Mouse (Mus musculus) myocyte (in vitro differentiated cells): ENCODE measurements around the gene Fam102a. TPM values are rescaled to one million over a fixed set of nuclear protein-coding genes. Genes with fewer than 3 reads are reported as not detected.
A peak's percentile ranks its signal among the peaks of the same experiment; 100 is the strongest.

Experiments
- H3K27me3 ChIP-seq: one replicate; pipeline ENCODE4 v1.6.1; 2011; ENCODE audit not compliant: control insufficient read depth, insufficient read depth, insufficient read length
- H3K36me3 ChIP-seq: one replicate; pipeline ENCODE4 v1.6.1; 2011; ENCODE audit not compliant: control insufficient read depth, insufficient read depth
- H3K4me2 ChIP-seq: one replicate; pipeline ENCODE4 v1.6.1; 2011; ENCODE audit warnings: low read depth, control low read depth
- H3K4me3 ChIP-seq: one replicate; pipeline ENCODE4 v1.5.1; 2011; ENCODE audit warnings: mild to moderate bottlenecking, control low read depth, moderate library complexity
- H3K79me2 ChIP-seq: one replicate; pipeline ENCODE4 v1.6.1; 2011; ENCODE audit not compliant: control insufficient read depth, insufficient read depth
- H3ac ChIP-seq: one replicate; pipeline ENCODE4 v1.6.1; 2011; ENCODE audit not compliant: control insufficient read depth, insufficient read length
- CEBPB ChIP-seq: IDR thresholded peaks from 2 replicates; pipeline ENCODE4 v1.6.1; 2011; ENCODE audit warnings: mild to moderate bottlenecking, moderate library complexity; ENCODE audit not compliant: poor library complexity, insufficient read depth, severe bottlenecking
- E2F4 ChIP-seq: IDR thresholded peaks from one replicate; pipeline ENCODE4 v1.6.1; 2011; ENCODE audit warnings: mild to moderate bottlenecking, control low read depth, moderate library complexity; ENCODE audit not compliant: insufficient read depth
- MAX ChIP-seq: IDR thresholded peaks from one replicate; pipeline ENCODE4 v1.6.1; 2011; ENCODE audit warnings: low read depth, mild to moderate bottlenecking, control low read depth
- MYOD1 ChIP-seq, 3 experiments: IDR thresholded peaks; one replicate each; pipeline ENCODE4 v1.6.1; 2011; ENCODE audit warnings: control low read depth in 2 of 3, low read depth in 2 of 3, mild to moderate bottlenecking in 2 of 3, moderate library complexity in 1 of 3; ENCODE audit not compliant: insufficient read length in 2 of 3, control insufficient read depth in 1 of 3
- MYOG ChIP-seq, 3 experiments: IDR thresholded peaks; one replicate each; pipeline ENCODE4 v1.6.1; 2011; ENCODE audit warnings: control low read depth in 2 of 3, low read depth in 2 of 3, mild to moderate bottlenecking in 2 of 3; ENCODE audit not compliant: insufficient read length in 2 of 3, control insufficient read depth in 1 of 3, insufficient read depth in 1 of 3
- POLR2A ChIP-seq: IDR thresholded peaks from one replicate; pipeline ENCODE4 v1.6.1; 2011; ENCODE audit warnings: low read depth, mild to moderate bottlenecking, control low read depth, moderate library complexity; ENCODE audit not compliant: insufficient read length
- POLR2AphosphoS2 ChIP-seq: IDR thresholded peaks from one replicate; pipeline ENCODE4 v1.6.1; 2011; ENCODE audit warnings: low read depth, control low read depth; ENCODE audit not compliant: insufficient read length
- REST ChIP-seq: IDR thresholded peaks from one replicate; pipeline ENCODE4 v1.6.1; 2011; ENCODE audit warnings: mild to moderate bottlenecking, control low read depth, moderate library complexity; ENCODE audit not compliant: insufficient read depth, insufficient read length
- SRF ChIP-seq: IDR thresholded peaks from one replicate; pipeline ENCODE4 v1.6.1; 2011; ENCODE audit warnings: low read depth; ENCODE audit not compliant: control insufficient read depth, insufficient read length
- TCF12 ChIP-seq: IDR thresholded peaks from one replicate; pipeline ENCODE4 v1.6.1; 2011; ENCODE audit warnings: mild to moderate bottlenecking, control low read depth; ENCODE audit not compliant: poor library complexity, insufficient read depth, severe bottlenecking
- TCF3 ChIP-seq: IDR thresholded peaks from one replicate; pipeline ENCODE4 v1.6.1; 2011; ENCODE audit warnings: low read depth, control low read depth; ENCODE audit not compliant: insufficient read length
- USF1 ChIP-seq: IDR thresholded peaks from one replicate; pipeline ENCODE4 v1.6.1; 2011; ENCODE audit warnings: low read depth, mild to moderate bottlenecking, control low read depth, moderate library complexity
- polyA plus RNA-seq: library from polyadenylated mRNA; unstranded; fragments of >200 nt; fragmentation: generic; extraction: Trizol; gene quantifications from one replicate; pipeline ENCODE4 v1.2.1, GENCODE M21; 2012; ENCODE audit warnings: missing spikeins

Gene Fam102a
- polyA plus RNA-seq, 1 experiment, result 1.7 TPM

DNA sequence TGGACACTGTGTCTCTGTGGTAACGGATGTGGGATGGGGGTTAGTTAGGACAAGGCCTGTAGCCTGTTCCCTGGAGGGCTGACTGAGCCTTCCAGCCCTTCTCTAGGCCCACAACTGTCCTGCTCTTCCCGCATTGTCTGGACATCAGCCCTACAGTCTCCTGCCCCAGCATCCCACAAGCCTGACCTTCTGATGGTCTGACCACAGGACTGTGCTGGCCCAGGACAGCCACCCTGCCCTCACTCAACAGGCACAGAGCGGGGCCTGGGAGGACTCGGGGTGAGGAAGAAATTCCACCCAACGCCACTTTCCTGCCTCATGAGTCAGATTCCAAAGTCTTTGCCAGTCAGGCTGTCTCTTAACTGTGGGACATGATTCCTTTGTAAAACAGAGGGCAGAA is 62.6 kb downstream of the Fam102a start:
- Histone ChIP-seq H3K79me2 (peaks cover 5% of the 10 kb centered on the region), H3ac (no peak overlapping the region), H3K4me2 (peak overlapping the region; percentile 50), H3K4me3 (no peak overlapping the region), H3K36me3 (peaks cover 22% of the 10 kb centered on the region), H3K27me3 (no peaks in the 10 kb centered on the region)
- peak; percentile 34 for TF ChIP-seq POLR2AphosphoS2
- no peak for TF ChIP-seq CEBPB
- peak in 1 of 3 experiments; percentile 7 for TF ChIP-seq MYOD1 (IDR thresholded peaks at IDR 0.05; ENCODE audit: control insufficient read depth in 1 of 3, insufficient read length in 2 of 3, low read depth in 2 of 3)

DNA sequence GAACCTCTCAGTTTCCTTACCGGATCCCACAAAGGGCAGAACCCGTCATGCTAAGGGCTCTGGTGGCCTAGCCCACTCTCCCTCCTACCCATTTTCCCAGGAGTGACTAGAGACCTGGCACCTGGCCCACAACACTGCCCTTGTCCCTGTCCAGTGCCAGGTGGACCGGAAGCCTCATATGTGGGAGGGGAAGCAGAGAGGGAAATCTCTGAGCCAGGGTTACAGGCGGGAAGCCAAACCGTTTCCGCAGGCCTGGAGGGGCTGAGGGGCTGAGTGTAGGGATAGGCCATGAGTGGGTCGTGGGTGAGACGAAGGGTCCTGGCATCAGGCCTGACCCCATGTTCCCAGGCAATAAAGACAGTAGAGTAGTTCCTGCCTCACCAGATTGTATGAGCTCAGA is 63.4 kb downstream of the Fam102a start:
- Histone ChIP-seq H3K4me3 (no peak overlapping the region), H3K27me3 (no peaks in the 10 kb centered on the region), H3ac (no peak overlapping the region), H3K36me3 (peaks cover 18% of the 10 kb centered on the region), H3K4me2 (peak overlapping the region; percentile 39), H3K79me2 (no peaks in the 10 kb centered on the region)
- TF ChIP-seq USF1, result no peak
- TF ChIP-seq CEBPB, result no peak
- TF ChIP-seq MYOG (IDR thresholded peaks at IDR 0.05; ENCODE audit: control insufficient read depth in 1 of 3, insufficient read depth in 1 of 3, insufficient read length in 2 of 3, low read depth in 2 of 3), result no peak
- TF ChIP-seq MYOD1 (IDR thresholded peaks at IDR 0.05; ENCODE audit: control insufficient read depth in 1 of 3, insufficient read length in 2 of 3, low read depth in 2 of 3), result no peak
- TF ChIP-seq REST, result no peak

DNA sequence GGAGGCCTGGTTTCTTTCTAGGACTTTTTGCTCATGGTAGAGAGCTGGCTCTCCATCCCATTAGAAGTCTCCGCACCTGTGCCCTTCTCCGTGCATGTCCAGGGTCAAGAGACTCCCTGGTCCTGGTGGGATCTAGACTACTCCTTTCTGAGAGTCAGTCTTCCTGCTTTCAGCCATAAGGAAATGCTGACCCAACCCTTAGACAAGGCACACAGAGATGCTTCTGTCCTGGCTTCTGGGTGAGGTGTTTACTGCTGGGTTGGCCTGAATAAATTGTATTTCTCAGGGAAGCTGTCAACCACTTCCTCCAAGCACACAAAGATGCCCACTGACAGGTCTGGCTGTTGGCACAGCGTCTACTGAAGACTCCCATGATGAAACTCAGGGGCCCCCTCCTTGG is 64.3 kb downstream of the Fam102a start, which contains the start of gene St6galnac6:
St6galnac6 (plus strand) TSS at position 301 of the 400 bp plus-strand sequence.
- no peak within 1 kb of the TSS for H3K4me3 ChIP-seq
- TF ChIP-seq TCF3 (no peak), REST (no peak), E2F4 (no peak), POLR2AphosphoS2 (no peak), MAX (no peak), POLR2A (no peak), MYOD1 (IDR thresholded peaks at IDR 0.05; ENCODE audit: control insufficient read depth in 1 of 3, insufficient read length in 2 of 3, low read depth in 2 of 3) (no peak), CEBPB (no peak), USF1 (no peak), TCF12 (no peak), SRF (no peak), MYOG (IDR thresholded peaks at IDR 0.05; ENCODE audit: control insufficient read depth in 1 of 3, insufficient read depth in 1 of 3, insufficient read length in 2 of 3, low read depth in 2 of 3) (no peak)
- H3K4me2 ChIP-seq, result peak within 1 kb of the TSS; percentile 39
- H3K36me3 ChIP-seq, result peaks cover 16% of the 10 kb centered on the region
- H3K79me2 ChIP-seq, result no peaks in the 10 kb centered on the region
- H3K27me3 ChIP-seq, result no peaks in the 10 kb centered on the region
- H3ac ChIP-seq, result no peak within 1 kb of the TSS

DNA sequence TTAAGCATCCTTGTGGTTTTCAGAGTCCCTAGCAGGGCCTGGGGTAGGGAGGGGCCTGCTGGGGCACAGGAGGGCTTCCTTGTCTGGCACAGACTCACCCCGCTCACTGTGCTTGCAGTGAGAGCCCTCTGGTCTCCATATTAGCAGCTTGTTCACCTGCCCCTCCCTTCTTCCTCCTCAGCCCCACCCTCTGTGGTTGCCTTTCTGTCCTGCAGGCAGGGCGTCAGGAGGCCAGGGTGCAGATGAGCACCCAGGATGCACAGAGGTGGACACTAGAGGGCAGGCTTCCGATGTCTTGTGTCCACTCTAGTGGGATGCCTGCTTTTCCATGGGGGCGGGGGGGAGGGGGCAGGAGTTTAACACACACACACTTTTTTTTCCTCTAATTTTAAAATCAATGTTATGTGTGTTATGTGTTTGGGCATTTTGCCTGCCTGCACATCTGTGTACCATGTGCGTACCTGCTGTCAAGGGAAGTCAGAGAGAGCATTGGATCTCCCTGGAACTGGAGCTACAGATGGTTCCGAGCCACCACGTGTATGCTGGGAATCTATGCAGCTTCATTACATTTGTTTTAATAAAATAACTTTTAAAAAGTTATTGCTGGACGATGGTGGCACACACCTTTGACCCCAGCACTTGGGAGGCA is 66.4 kb downstream of the Fam102a start:
- TF ChIP-seq REST, result no peak
- no peak for TF ChIP-seq E2F4
- peak; percentile 79 for TF ChIP-seq POLR2AphosphoS2
- TF ChIP-seq TCF12, result no peak
- TF ChIP-seq SRF, result no peak
- no peak for TF ChIP-seq MAX
- peak; percentile 6 for TF ChIP-seq POLR2A
- TF ChIP-seq MYOG (IDR thresholded peaks at IDR 0.05; ENCODE audit: control insufficient read depth in 1 of 3, insufficient read depth in 1 of 3, insufficient read length in 2 of 3, low read depth in 2 of 3), result peak in 1 of 3 experiments; percentile 13
- TF ChIP-seq TCF3, result no peak
- TF ChIP-seq MYOD1 (IDR thresholded peaks at IDR 0.05; ENCODE audit: control insufficient read depth in 1 of 3, insufficient read length in 2 of 3, low read depth in 2 of 3), result no peak
- no peak for TF ChIP-seq CEBPB
- TF ChIP-seq USF1, result no peak
- Histone ChIP-seq H3ac (no peak overlapping the region), H3K27me3 (no peaks in the 10 kb centered on the region), H3K79me2 (no peaks in the 10 kb centered on the region), H3K36me3 (peaks cover 4% of the 10 kb centered on the region), H3K4me2 (peak overlapping the region; percentile 33), H3K4me3 (no peak overlapping the region)

DNA sequence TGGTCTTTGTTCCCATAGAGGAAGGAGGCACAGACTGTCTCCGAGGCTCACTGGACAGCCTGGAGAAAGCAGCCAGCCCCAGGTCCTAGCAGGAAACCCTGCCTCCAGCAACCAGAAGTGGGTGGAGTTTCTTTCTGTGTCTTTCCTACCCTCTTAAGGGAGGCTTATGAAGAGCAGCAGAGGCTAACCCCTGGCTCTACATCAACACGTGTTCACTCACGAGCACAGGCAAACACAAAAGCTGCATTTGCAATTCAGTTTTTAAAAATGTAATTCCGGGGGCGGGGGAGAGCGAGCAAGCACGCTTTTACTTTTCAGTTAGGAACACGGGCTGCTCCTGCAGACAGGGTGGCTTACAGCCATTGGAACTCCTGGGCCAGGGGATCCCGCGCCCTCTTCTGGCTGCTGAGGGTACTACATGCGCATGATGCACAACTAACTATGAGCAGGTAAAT is 67.5 kb downstream of the Fam102a start:
- no peaks in the 10 kb centered on the region for H3K27me3 ChIP-seq
- peaks cover 4% of the 10 kb centered on the region for H3K36me3 ChIP-seq
- TF ChIP-seq MYOG (IDR thresholded peaks at IDR 0.05; ENCODE audit: control insufficient read depth in 1 of 3, insufficient read depth in 1 of 3, insufficient read length in 2 of 3, low read depth in 2 of 3) (no peak), E2F4 (no peak), MAX (no peak), TCF3 (no peak), CEBPB (no peak), SRF (no peak)
- no peak overlapping the region for H3K4me3 ChIP-seq
- no peak overlapping the region for H3ac ChIP-seq
- no peaks in the 10 kb centered on the region for H3K79me2 ChIP-seq
- H3K4me2 ChIP-seq, result peak overlapping the region; percentile 72
